Mouse (Mus musculus) cerebellum, adult 2 months (tissue): ENCODE results near the gene Gm26965. TPM values are rescaled to one million over a fixed set of nuclear protein-coding genes. Genes with fewer than 3 reads are reported as not detected.
A peak's percentile ranks its signal among the peaks of the same experiment; 100 is the strongest.

Source experiments
- DNase-seq, 2 experiments: peaks; one replicate each; pipeline ENCODE4 v3.0.0; 2021
- H3K27ac ChIP-seq: fragments of 200-500 bp; 2 replicates; pipeline ENCODE4 v1.5.1; 2012; ENCODE audit warnings: low read length, control low read depth, inconsistent platforms; ENCODE audit not compliant: insufficient read depth
- H3K27me3 ChIP-seq: fragments of 200-500 bp; 2 replicates; pipeline ENCODE4 v1.6.1; 2012; ENCODE audit warnings: inconsistent platforms, mild to moderate bottlenecking, low read length, moderate library complexity; ENCODE audit not compliant: control insufficient read depth, insufficient read depth
- H3K4me1 ChIP-seq: fragments of 200-500 bp; 2 replicates; pipeline ENCODE4 v1.6.1; 2011; ENCODE audit warnings: low read length; ENCODE audit not compliant: control insufficient read depth, insufficient read depth
- H3K4me3 ChIP-seq: fragments of 200-500 bp; replicated peaks from 2 replicates; pipeline ENCODE3; 2011; ENCODE audit warnings: mild to moderate bottlenecking, low read depth, low read length, control low read depth; ENCODE audit not compliant: insufficient read depth
- CTCF ChIP-seq: fragments of 200-500 bp; IDR thresholded peaks from 2 replicates; pipeline ENCODE4 v1.5.1; 2011; ENCODE audit warnings: low read depth, mild to moderate bottlenecking, control low read depth, low read length, moderate library complexity, borderline replicate concordance; ENCODE audit not compliant: insufficient read depth
- POLR2A ChIP-seq: fragments of 200-500 bp; IDR thresholded peaks from 2 replicates; pipeline ENCODE4 v1.6.1; 2011; ENCODE audit warnings: low read length, control low read depth, borderline replicate concordance; ENCODE audit not compliant: insufficient read depth
- WGBS: fragments of 180-500 bp; shearing (Covaris S2); methylation state at CpG from one replicate; pipeline ENCODE4 v1.1.7; 2018; 5-methylcytosine and 5-hydroxymethylcytosine counted together
- polyA plus RNA-seq: library from polyadenylated mRNA; depleted of rRNA; stranded (reverse); fragments of >200 nt; gene quantifications from 2 replicates; pipeline ENCODE4 v1.2.3, GENCODE M21; 2012; rRNA removed

Gm26965 gene
- polyA plus RNA-seq, 1 experiment = not detected

- H3K27ac ChIP-seq = peak overlapping the region; percentile 38; the same call in 1 of the 2 replicates
These were observed 74.0 kb downstream of the Gm26965 start for GRCm38 (mm10) chr13:67452021-67452309.

GRCm38 (mm10) chr13:67451172-67452020, 74.6 kb downstream of the Gm26965 start, which contains the start of gene Zfp874a:
Zfp874a (minus strand) TSS chr13:67451624.
- no peaks in the 10 kb centered on the region for H3K27me3 ChIP-seq
- no peak for TF ChIP-seq CTCF
- peak; percentile 43; the same call in 1 of the 2 replicates for TF ChIP-seq POLR2A
- peak within 1 kb of the TSS; percentile 80 for H3K27ac ChIP-seq
- H3K4me1 ChIP-seq = no peaks in the 10 kb centered on the region
- DNase-seq = peak; percentile 93 to 94
- WGBS = under 1% methylated on average over 20 of the region's 20 CpGs
- H3K4me3 ChIP-seq = peak within 1 kb of the TSS; percentile 93

More at GRCm38 (mm10) chr13:67452021-67452309, 74.0 kb downstream of the Gm26965 start:
- no peaks in the 10 kb centered on the region for H3K4me1 ChIP-seq
- TF ChIP-seq CTCF = no peak
- no peak for TF ChIP-seq POLR2A
- 5% methylated on average over 3 of the region's 3 CpGs for WGBS
- no peaks in the 10 kb centered on the region for H3K27me3 ChIP-seq
- no peak for DNase-seq
- H3K4me3 ChIP-seq = peak overlapping the region; percentile 93

Other genes starting within 250 kb of the Gm26965 start
- 4.0 TPM in 2 replicates for gene Zfp458, start 247.7 kb downstream of the Gm26965 start, polyA plus RNA-seq
- gene Zfp457, start 219.7 kb downstream of the Gm26965 start, polyA plus RNA-seq = 2.9 and 3.4 TPM in 2 replicates
- gene Zfp595, start 193.6 kb downstream of the Gm26965 start, polyA plus RNA-seq = 2.3 and 2.4 TPM in 2 replicates
- gene Gm28044, start 165.6 kb downstream of the Gm26965 start, polyA plus RNA-seq = 0.43 TPM in 1 of 2 replicates, not detected in the other
- gene Zfp953, start 165.5 kb downstream of the Gm26965 start, polyA plus RNA-seq = 0.44 and 0.59 TPM in 2 replicates
- gene Gm28041, start 150.4 kb downstream of the Gm26965 start, polyA plus RNA-seq = not detected in 2 replicates
- 0.30 and 0.77 TPM in 2 replicates for gene Zfp456, start 150.3 kb downstream of the Gm26965 start, polyA plus RNA-seq
- 2.9 and 3.2 TPM in 2 replicates for gene Zfp429, start 126.3 kb downstream of the Gm26965 start, polyA plus RNA-seq
- gene Zfp459, start 104.7 kb downstream of the Gm26965 start, polyA plus RNA-seq = 0.97 and 1.0 TPM in 2 replicates
- gene Zfp874a, start 74.5 kb downstream of the Gm26965 start, polyA plus RNA-seq = 7.4 and 8.4 TPM in 2 replicates
- gene Zfp874b, start 41.9 kb downstream of the Gm26965 start, polyA plus RNA-seq = 10.0 and 12.6 TPM in 2 replicates
- gene Zfp58, start 25.6 kb downstream of the Gm26965 start, polyA plus RNA-seq = 7.1 and 7.7 TPM in 2 replicates
- gene Zfp87, start within 50 bp of the Gm26965 start, polyA plus RNA-seq = 27.9 and 29.0 TPM in 2 replicates
- 6.8 and 7.0 TPM in 2 replicates for gene Zfp748, start 27.7 kb upstream of the Gm26965 start, polyA plus RNA-seq
- 3.8 TPM in 2 replicates for gene Zfp729b, start 83.6 kb upstream of the Gm26965 start, polyA plus RNA-seq
- gene Gm49345, start 111.6 kb upstream of the Gm26965 start, polyA plus RNA-seq = not detected in 2 replicates
- gene Zfp729a, start 111.6 kb upstream of the Gm26965 start, polyA plus RNA-seq = 4.2 and 5.1 TPM in 2 replicates
- gene Zfp738, start 160.9 kb upstream of the Gm26965 start, polyA plus RNA-seq = 11.5 and 13.5 TPM in 2 replicates
- gene Zfp65, start 203.0 kb upstream of the Gm26965 start, polyA plus RNA-seq = 4.4 and 4.9 TPM in 2 replicates
- gene Zfp85, start 229.1 kb upstream of the Gm26965 start, polyA plus RNA-seq = 4.0 and 5.0 TPM in 2 replicates